Mouse (Mus musculus): ENCODE data around the gene Inmt. TPM values are rescaled to one million over a fixed set of nuclear protein-coding genes. Genes with fewer than 3 reads are reported as not detected.

Inmt gene
- polyA plus RNA-seq (2014; fragmentation: Nextera tagmentation; extraction: Ambion mirVana) = 0.24 TPM in 1 of 2 replicates, not detected in the other

DNA sequence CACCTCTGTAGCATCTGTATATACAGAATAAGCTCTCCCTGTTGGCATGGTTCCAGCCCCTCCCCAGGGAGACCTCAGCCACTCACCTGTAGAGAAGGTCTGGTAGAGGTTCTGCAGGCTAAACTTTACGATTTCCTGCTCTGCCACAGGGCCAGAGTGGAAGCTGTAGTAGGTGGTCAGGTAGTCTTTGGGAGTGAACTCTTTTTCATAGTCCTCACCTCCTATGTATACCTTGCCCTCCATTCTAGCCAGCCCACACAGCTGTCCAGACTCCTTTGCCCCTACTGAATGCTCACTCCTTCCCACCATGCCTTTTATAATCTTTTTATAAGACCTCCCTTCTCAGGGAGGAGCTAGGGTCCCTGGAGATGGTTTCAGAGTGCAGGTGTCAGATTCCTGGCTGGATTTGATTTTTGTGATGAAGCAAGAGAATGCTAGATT lies at the start of gene Inmt:
Gene Inmt, minus strand, starts transcription at position 303 of the 441 bp plus-strand sequence.
- peaks cover 2 to 4% of the 10 kb centered on the region in 2 experiments; a peak in 3 of 4 replicates for H3K4me1 ChIP-seq (ENCODE audit: control insufficient read depth in 2 of 2, insufficient read depth in 2 of 2, low read length in 2 of 2)
- H3K36me3 ChIP-seq (ENCODE audit: control insufficient read depth, insufficient read depth, low read length) = no peaks in the 10 kb centered on the region
- H3K4me2 ChIP-seq (ENCODE audit: low read length) = no peak within 1 kb of the TSS
- H3K9ac ChIP-seq (ENCODE audit: low read length) = no peak within 1 kb of the TSS
- H3K27ac ChIP-seq (replicated peaks in 1 of 2; ENCODE audit: control insufficient read depth in 1 of 2, insufficient read depth in 1 of 2, low read depth in 2 of 2, low read length in 2 of 2) = no peak within 1 kb of the TSS
- no peaks in the 10 kb centered on the region for H3K27me3 ChIP-seq (ENCODE audit: control insufficient read depth, insufficient read depth, low read length)
- H3K4me3 ChIP-seq (ENCODE audit: control insufficient read depth in 1 of 2, insufficient read depth in 1 of 2, low read depth in 1 of 2, low read length in 2 of 2) = no peak within 1 kb of the TSS
- WGBS = 75% methylated on average over 1 of the region's 1 CpGs
- no peaks in the 10 kb centered on the region for H3K9me3 ChIP-seq (ENCODE audit: control insufficient read depth, low read length)
- ATAC-seq (ENCODE audit: insufficient number of reproducible peaks, insufficient read depth, low FRiP score, low read depth) = no peak

DNA sequence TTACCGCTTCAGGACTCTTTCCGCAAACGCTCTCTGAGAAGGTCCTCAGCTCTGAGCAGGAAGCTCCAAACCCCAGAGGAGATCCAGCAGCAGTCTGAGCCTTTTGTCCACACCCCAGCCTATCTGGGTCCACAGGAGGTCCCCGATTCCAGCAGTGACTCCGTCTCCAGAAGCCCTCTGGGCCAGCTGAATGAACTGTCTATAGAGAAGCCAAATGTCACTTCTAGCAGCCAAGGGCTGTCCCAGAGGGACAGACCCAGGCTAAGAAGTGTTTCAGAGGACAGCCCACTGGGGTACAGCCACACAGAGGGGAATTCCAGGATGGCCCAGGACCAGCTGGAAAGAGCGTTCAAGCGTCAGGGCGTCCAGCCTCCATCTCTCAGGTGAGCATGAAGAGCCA lies 49.1 kb upstream of the Inmt start:
- Histone ChIP-seq H3K27ac (replicated peaks in 1 of 2; ENCODE audit: control insufficient read depth in 1 of 2, insufficient read depth in 1 of 2, low read depth in 2 of 2, low read length in 2 of 2) (no peak overlapping the region), H3K27me3 (ENCODE audit: control insufficient read depth, insufficient read depth, low read length) (no peaks in the 10 kb centered on the region), H3K9me3 (ENCODE audit: control insufficient read depth, low read length) (no peaks in the 10 kb centered on the region), H3K4me2 (ENCODE audit: low read length) (no peak overlapping the region), H3K9ac (ENCODE audit: low read length) (no peak overlapping the region), H3K4me3 (ENCODE audit: control insufficient read depth in 1 of 2, insufficient read depth in 1 of 2, low read depth in 1 of 2, low read length in 2 of 2) (no peak overlapping the region), H3K36me3 (ENCODE audit: control insufficient read depth, insufficient read depth, low read length) (peaks cover 25% of the 10 kb centered on the region), H3K4me1 (ENCODE audit: control insufficient read depth in 2 of 2, insufficient read depth in 2 of 2, low read length in 2 of 2) (no peaks in the 10 kb centered on the region)
- no peak for ATAC-seq (ENCODE audit: insufficient number of reproducible peaks, insufficient read depth, low FRiP score, low read depth)
- WGBS = 87% methylated on average over 8 of the region's 8 CpGs

DNA sequence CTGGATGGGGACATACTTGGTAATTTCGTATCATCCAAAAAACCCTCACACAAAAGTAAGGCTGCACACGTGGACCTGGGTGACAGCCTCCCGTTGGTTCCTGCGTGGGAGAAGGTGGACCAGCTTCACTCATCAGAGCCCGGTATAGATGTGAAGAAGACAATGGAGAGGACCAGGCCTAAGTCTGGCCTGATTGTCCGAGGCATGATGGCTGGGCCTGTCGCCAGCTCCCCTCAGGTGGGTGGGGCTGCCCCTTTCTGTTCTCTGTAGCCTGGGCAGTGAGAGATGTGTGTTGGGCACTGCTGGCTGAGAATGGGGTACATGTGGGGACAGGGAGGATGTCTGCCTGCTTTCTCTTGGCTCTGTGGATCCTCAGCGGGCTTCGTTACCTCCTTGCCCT lies 43.4 kb upstream of the Inmt start:
- Histone ChIP-seq H3K9me3 (ENCODE audit: control insufficient read depth, low read length) (no peaks in the 10 kb centered on the region), H3K27ac (replicated peaks in 1 of 2; ENCODE audit: control insufficient read depth in 1 of 2, insufficient read depth in 1 of 2, low read depth in 2 of 2, low read length in 2 of 2) (no peak overlapping the region), H3K36me3 (ENCODE audit: control insufficient read depth, insufficient read depth, low read length) (peaks cover 23% of the 10 kb centered on the region), H3K4me1 (ENCODE audit: control insufficient read depth in 2 of 2, insufficient read depth in 2 of 2, low read length in 2 of 2) (no peaks in the 10 kb centered on the region), H3K27me3 (ENCODE audit: control insufficient read depth, insufficient read depth, low read length) (no peaks in the 10 kb centered on the region), H3K4me2 (ENCODE audit: low read length) (no peak overlapping the region), H3K9ac (ENCODE audit: low read length) (no peak overlapping the region), H3K4me3 (ENCODE audit: control insufficient read depth in 1 of 2, insufficient read depth in 1 of 2, low read depth in 1 of 2, low read length in 2 of 2) (no peak overlapping the region)
- WGBS = 77% methylated on average over 9 of the region's 9 CpGs
- ATAC-seq (ENCODE audit: insufficient number of reproducible peaks, insufficient read depth, low FRiP score, low read depth) = no peak

DNA sequence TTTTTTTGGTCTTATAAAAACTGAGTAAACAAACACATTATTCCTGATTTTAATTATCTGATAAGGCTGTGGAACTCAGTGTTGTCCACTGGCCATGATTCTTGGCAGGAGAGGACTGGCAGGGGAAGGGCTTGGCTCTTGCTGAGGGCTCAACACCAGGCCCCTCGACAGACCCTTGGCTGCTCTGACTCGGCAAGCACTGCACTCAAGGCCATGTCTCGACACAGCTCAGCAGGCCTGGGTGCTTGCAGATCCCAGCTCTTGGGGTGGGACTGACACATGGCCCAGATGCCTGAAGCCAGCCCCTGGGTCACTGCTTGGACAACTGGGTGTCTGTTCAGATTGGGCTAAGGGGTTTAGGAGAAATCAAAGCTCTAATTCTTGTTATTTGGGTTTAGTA lies 39.7 kb upstream of the Inmt start:
- H3K27ac ChIP-seq (replicated peaks in 1 of 2; ENCODE audit: control insufficient read depth in 1 of 2, insufficient read depth in 1 of 2, low read depth in 2 of 2, low read length in 2 of 2) = no peak overlapping the region
- H3K36me3 ChIP-seq (ENCODE audit: control insufficient read depth, insufficient read depth, low read length) = peaks cover 24% of the 10 kb centered on the region
- H3K4me1 ChIP-seq (ENCODE audit: control insufficient read depth in 2 of 2, insufficient read depth in 2 of 2, low read length in 2 of 2) = peaks cover 0 to 6% of the 10 kb centered on the region in 2 experiments; a peak in 1 of 4 replicates
- no peaks in the 10 kb centered on the region for H3K9me3 ChIP-seq (ENCODE audit: control insufficient read depth, low read length)
- no peak overlapping the region for H3K4me3 ChIP-seq (ENCODE audit: control insufficient read depth in 1 of 2, insufficient read depth in 1 of 2, low read depth in 1 of 2, low read length in 2 of 2)
- H3K27me3 ChIP-seq (ENCODE audit: control insufficient read depth, insufficient read depth, low read length) = no peaks in the 10 kb centered on the region
- no peak for ATAC-seq (ENCODE audit: insufficient number of reproducible peaks, insufficient read depth, low FRiP score, low read depth)
- H3K4me2 ChIP-seq (ENCODE audit: low read length) = no peak overlapping the region
- H3K9ac ChIP-seq (ENCODE audit: low read length) = no peak overlapping the region
- 39% methylated on average over 3 of the region's 3 CpGs for WGBS

DNA sequence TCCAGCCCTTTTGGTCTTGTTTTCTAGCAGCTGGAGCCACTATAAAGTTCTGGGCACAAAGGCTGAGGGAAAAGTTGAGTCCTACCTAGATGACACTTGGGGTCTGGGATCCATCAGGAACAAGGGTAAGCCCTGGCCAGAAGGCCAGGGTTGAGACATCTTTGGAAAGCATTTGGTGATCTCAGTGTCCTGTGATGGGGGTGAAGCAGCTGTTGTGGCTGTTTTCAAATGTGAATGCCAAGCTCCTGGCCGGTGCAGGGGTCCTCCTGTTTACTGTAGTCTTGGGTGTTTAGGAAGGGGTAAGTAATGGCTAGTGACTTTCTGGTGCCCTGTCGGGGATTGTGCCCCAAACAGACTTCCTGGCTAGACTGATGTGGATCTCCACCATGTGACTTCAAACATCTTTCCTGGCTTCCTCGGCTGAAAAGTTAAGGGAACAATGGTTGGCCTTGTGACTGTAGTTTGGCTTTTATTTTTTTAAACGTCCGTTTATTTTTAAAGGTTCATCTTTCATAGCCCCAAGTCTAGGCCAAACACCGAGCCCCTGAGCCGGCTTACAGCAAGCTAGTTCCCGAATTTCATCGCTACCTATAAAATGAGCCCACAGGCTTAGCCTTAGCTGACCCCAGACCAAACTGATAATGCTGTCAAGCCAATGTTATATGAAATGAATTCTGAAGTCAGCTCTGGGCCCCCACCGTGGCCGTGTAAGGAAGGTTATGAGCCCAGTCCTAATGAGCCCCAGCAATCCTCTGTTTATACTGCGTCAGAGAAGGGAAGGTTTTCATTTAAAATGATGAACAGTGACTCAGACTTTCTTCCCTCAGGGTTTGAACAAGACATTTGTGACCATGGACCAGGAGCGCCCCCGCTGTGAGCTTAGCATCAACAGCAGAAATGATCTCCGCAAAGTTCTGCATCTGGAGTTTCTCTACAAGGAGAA lies 35.9 kb upstream of the Inmt start:
- WGBS = 74% methylated on average over 15 of the region's 15 CpGs

DNA sequence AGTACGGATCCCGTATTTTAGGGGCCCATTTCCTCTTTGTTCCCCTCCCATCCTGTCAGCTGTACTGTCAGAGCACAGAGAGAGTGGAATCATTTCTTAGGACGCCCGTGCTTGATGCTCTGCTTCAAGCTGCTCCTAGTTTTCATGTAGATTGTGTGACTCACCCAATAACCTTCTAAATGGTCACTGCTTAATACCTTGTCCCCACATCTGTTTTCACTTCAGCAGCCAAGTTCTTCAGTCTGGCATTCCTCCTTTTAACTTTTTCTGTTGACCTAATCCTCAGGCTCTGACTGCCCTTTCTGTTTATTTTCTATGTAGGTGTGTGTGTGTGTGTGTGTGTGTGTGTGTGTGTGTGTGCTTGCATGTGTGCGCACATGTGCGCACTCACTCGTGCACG lies 32.9 kb upstream of the Inmt start:
- H3K9ac ChIP-seq (ENCODE audit: low read length) = no peak overlapping the region
- H3K4me2 ChIP-seq (ENCODE audit: low read length) = no peak overlapping the region

More for the DNA sequence above, 35.9 kb upstream of the Inmt start:
- Histone ChIP-seq H3K4me2 (ENCODE audit: low read length) (no peak overlapping the region), H3K36me3 (ENCODE audit: control insufficient read depth, insufficient read depth, low read length) (peaks cover 8% of the 10 kb centered on the region; the same call in 1 of the 2 replicates), H3K27ac (replicated peaks in 1 of 2; ENCODE audit: control insufficient read depth in 1 of 2, insufficient read depth in 1 of 2, low read depth in 2 of 2, low read length in 2 of 2) (peak overlapping the region in 1 of 2 experiments; percentile 50; a peak in 2 of 4 replicates), H3K4me1 (ENCODE audit: control insufficient read depth in 2 of 2, insufficient read depth in 2 of 2, low read length in 2 of 2) (peaks cover 0 to 6% of the 10 kb centered on the region in 2 experiments; a peak in 1 of 4 replicates), H3K27me3 (ENCODE audit: control insufficient read depth, insufficient read depth, low read length) (no peaks in the 10 kb centered on the region), H3K9ac (ENCODE audit: low read length) (no peak overlapping the region), H3K9me3 (ENCODE audit: control insufficient read depth, low read length) (no peaks in the 10 kb centered on the region), H3K4me3 (ENCODE audit: control insufficient read depth in 1 of 2, insufficient read depth in 1 of 2, low read depth in 1 of 2, low read length in 2 of 2) (no peak overlapping the region)
- ATAC-seq (ENCODE audit: insufficient number of reproducible peaks, insufficient read depth, low FRiP score, low read depth) = no peak

DNA sequence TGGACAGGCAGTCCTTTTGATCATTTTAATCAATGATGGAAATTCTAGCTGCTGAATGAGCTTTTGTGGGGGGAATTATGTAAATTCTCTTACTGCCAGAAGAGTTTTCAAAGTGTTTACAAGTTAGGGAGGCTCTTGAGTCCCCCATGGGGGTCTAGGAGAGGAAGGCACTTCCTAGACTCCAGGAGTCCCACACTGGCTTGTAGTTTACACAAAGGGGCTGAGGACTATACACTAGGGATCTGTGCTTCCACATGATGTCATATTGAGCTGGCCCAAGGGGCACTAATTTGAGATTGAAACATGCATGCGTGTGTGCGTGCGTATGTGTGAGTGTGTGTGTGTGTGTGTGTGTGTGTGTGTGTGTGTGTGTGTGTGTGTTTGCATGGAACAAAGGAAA lies 29.1 kb upstream of the Inmt start:
- Histone ChIP-seq H3K4me1 (ENCODE audit: control insufficient read depth in 2 of 2, insufficient read depth in 2 of 2, low read length in 2 of 2) (peaks cover 7% of the 10 kb centered on the region in 2 experiments; a peak in 3 of 4 replicates), H3K27ac (replicated peaks in 1 of 2; ENCODE audit: control insufficient read depth in 1 of 2, insufficient read depth in 1 of 2, low read depth in 2 of 2, low read length in 2 of 2) (peak overlapping the region; percentile 40 to 89; a peak in 3 of 4 replicates), H3K27me3 (ENCODE audit: control insufficient read depth, insufficient read depth, low read length) (no peaks in the 10 kb centered on the region), H3K9ac (ENCODE audit: low read length) (peak overlapping the region; percentile 78), H3K9me3 (ENCODE audit: control insufficient read depth, low read length) (no peaks in the 10 kb centered on the region), H3K4me2 (ENCODE audit: low read length) (peak overlapping the region; percentile 85), H3K36me3 (ENCODE audit: control insufficient read depth, insufficient read depth, low read length) (no peaks in the 10 kb centered on the region), H3K4me3 (ENCODE audit: control insufficient read depth in 1 of 2, insufficient read depth in 1 of 2, low read depth in 1 of 2, low read length in 2 of 2) (peak overlapping the region; percentile 71 to 80)
- no peak for ATAC-seq (ENCODE audit: insufficient number of reproducible peaks, insufficient read depth, low FRiP score, low read depth)
- 90% methylated on average over 3 of the region's 3 CpGs for WGBS

More for the DNA sequence above, 32.9 kb upstream of the Inmt start:
- no peak for ATAC-seq (ENCODE audit: insufficient number of reproducible peaks, insufficient read depth, low FRiP score, low read depth)
- Histone ChIP-seq H3K27me3 (ENCODE audit: control insufficient read depth, insufficient read depth, low read length) (no peaks in the 10 kb centered on the region), H3K9me3 (ENCODE audit: control insufficient read depth, low read length) (no peaks in the 10 kb centered on the region), H3K27ac (replicated peaks in 1 of 2; ENCODE audit: control insufficient read depth in 1 of 2, insufficient read depth in 1 of 2, low read depth in 2 of 2, low read length in 2 of 2) (no peak overlapping the region), H3K4me3 (ENCODE audit: control insufficient read depth in 1 of 2, insufficient read depth in 1 of 2, low read depth in 1 of 2, low read length in 2 of 2) (no peak overlapping the region), H3K36me3 (ENCODE audit: control insufficient read depth, insufficient read depth, low read length) (peaks cover 8% of the 10 kb centered on the region; the same call in 1 of the 2 replicates), H3K4me1 (ENCODE audit: control insufficient read depth in 2 of 2, insufficient read depth in 2 of 2, low read length in 2 of 2) (peaks cover 5 to 10% of the 10 kb centered on the region in 2 experiments; a peak in 3 of 4 replicates)
- 81% methylated on average over 8 of the region's 8 CpGs for WGBS

Measured in heart, embryonic 14.5 days (tissue).